Mouse (Mus musculus): Measurements from ENCODE around the gene Polr2g. TPM values are rescaled to one million over a fixed set of nuclear protein-coding genes. Genes with fewer than 3 reads are reported as not detected.

Polr2g gene
- polyA plus RNA-seq, 2 experiments = 55.1 to 72.8 TPM

- Histone ChIP-seq H3K36me3 (replicated peaks; ENCODE audit: control insufficient read depth, insufficient read depth, low read depth) (peaks cover 45% of the 10 kb centered on the region), H3K4me2 (ENCODE audit: low read depth) (peak overlapping the region; percentile 98), H3K4me1 (replicated peaks; ENCODE audit: control insufficient read depth in 2 of 2, insufficient read depth in 2 of 2, low read length in 1 of 2) (peaks cover 27 to 32% of the 10 kb centered on the region in 2 experiments), H3K9ac (replicated peaks) (peak overlapping the region; percentile 96), H3K4me3 (ENCODE audit: insufficient read depth in 1 of 2, low read depth in 2 of 2, low read length in 2 of 2) (peak overlapping the region; percentile 79 to 87), H3K27ac (peak overlapping the region; percentile 88), H3K9me3 (ENCODE audit: control insufficient read depth, low read length) (no peaks in the 10 kb centered on the region), H3K27me3 (ENCODE audit: control insufficient read depth, insufficient read depth, low read length) (no peaks in the 10 kb centered on the region)
- DNase-seq (ENCODE audit: low read depth in 3 of 3, low spot score in 3 of 3) (no peak), ATAC-seq (ENCODE audit: insufficient read depth) (no peak)
- TF ChIP-seq CTCF (IDR thresholded peaks at IDR 0.05; ENCODE audit: low read depth) = no peak
- TF ChIP-seq EP300 (IDR thresholded peaks at IDR 0.05; ENCODE audit: low read depth) = no peak
- 12% methylated on average over 6 of the region's 6 CpGs for WGBS (ENCODE audit: insufficient replicate concordance)
These were observed 25.0 kb downstream of the Polr2g start for GRCm38 (mm10) chr19:8773409-8773808.

GRCm38 (mm10) chr19:8772996-8773395 lies 25.4 kb downstream of the Polr2g start:
- 14% methylated on average over 5 of the region's 5 CpGs for WGBS (ENCODE audit: insufficient replicate concordance)
- peak overlapping the region; percentile 98 for H3K4me2 ChIP-seq (ENCODE audit: low read depth)
- H3K9ac ChIP-seq (replicated peaks) = peak overlapping the region; percentile 96
- no peaks in the 10 kb centered on the region for H3K27me3 ChIP-seq (ENCODE audit: control insufficient read depth, insufficient read depth, low read length)
- peak overlapping the region; percentile 88 for H3K27ac ChIP-seq
- peak in 2 of 3 experiments; percentile 56 to 59 for DNase-seq (ENCODE audit: low read depth in 3 of 3, low spot score in 3 of 3)
- TF ChIP-seq EP300 (IDR thresholded peaks at IDR 0.05; ENCODE audit: low read depth) (no peak), CTCF (IDR thresholded peaks at IDR 0.05; ENCODE audit: low read depth) (no peak)
- peaks cover 47% of the 10 kb centered on the region for H3K36me3 ChIP-seq (replicated peaks; ENCODE audit: control insufficient read depth, insufficient read depth, low read depth)
- H3K4me3 ChIP-seq (ENCODE audit: insufficient read depth in 1 of 2, low read depth in 2 of 2, low read length in 2 of 2) = peak overlapping the region; percentile 79 to 87
- H3K9me3 ChIP-seq (ENCODE audit: control insufficient read depth, low read length) = no peaks in the 10 kb centered on the region
- peaks cover 27 to 32% of the 10 kb centered on the region in 2 experiments for H3K4me1 ChIP-seq (replicated peaks; ENCODE audit: control insufficient read depth in 2 of 2, insufficient read depth in 2 of 2, low read length in 1 of 2)
- peak; percentile 44; the same call in 1 of the 2 replicates for ATAC-seq (ENCODE audit: insufficient read depth)

- peaks cover 24 to 28% of the 10 kb centered on the region in 2 experiments for H3K4me1 ChIP-seq (replicated peaks; ENCODE audit: control insufficient read depth in 2 of 2, insufficient read depth in 2 of 2, low read length in 1 of 2)
- H3K9me3 ChIP-seq (ENCODE audit: control insufficient read depth, low read length) = no peaks in the 10 kb centered on the region; the same call in 1 of the 2 replicates
- peak within 1 kb of the TSS; percentile 93 for H3K9ac ChIP-seq (replicated peaks)
- peaks cover 67% of the 10 kb centered on the region for H3K36me3 ChIP-seq (replicated peaks; ENCODE audit: control insufficient read depth, insufficient read depth, low read depth)
- DNase-seq (ENCODE audit: low read depth in 3 of 3, low spot score in 3 of 3) (peak in 1 of 3 experiments; percentile 50), ATAC-seq (ENCODE audit: insufficient read depth) (no peak)
- peak within 1 kb of the TSS; percentile 80 for H3K27ac ChIP-seq
- 17% methylated on average over 29 of the region's 29 CpGs for WGBS (ENCODE audit: insufficient replicate concordance)
- no peaks in the 10 kb centered on the region for H3K27me3 ChIP-seq (ENCODE audit: control insufficient read depth, insufficient read depth, low read length)
- peak within 1 kb of the TSS; percentile 92 for H3K4me2 ChIP-seq (ENCODE audit: low read depth)
- TF ChIP-seq EP300 (IDR thresholded peaks at IDR 0.05; ENCODE audit: low read depth) (no peak), CTCF (IDR thresholded peaks at IDR 0.05; ENCODE audit: low read depth) (peak; percentile 40)
- peak within 1 kb of the TSS; percentile 89 to 94 for H3K4me3 ChIP-seq (ENCODE audit: insufficient read depth in 1 of 2, low read depth in 2 of 2, low read length in 2 of 2)
These were observed 27.7 kb downstream of the Polr2g start, which contains the start of gene Tmem223 for GRCm38 (mm10) chr19:8770567-8771270. Gene Tmem223, plus strand, starts transcription at chr19:8770996.

GRCm38 (mm10) chr19:8765562-8765961 lies 32.8 kb downstream of the Polr2g start:
- Histone ChIP-seq H3K27ac (no peak overlapping the region), H3K4me2 (ENCODE audit: low read depth) (no peak overlapping the region), H3K36me3 (replicated peaks; ENCODE audit: control insufficient read depth, insufficient read depth, low read depth) (peaks cover 84% of the 10 kb centered on the region), H3K4me1 (replicated peaks; ENCODE audit: control insufficient read depth in 2 of 2, insufficient read depth in 2 of 2, low read length in 1 of 2) (peaks cover 4 to 5% of the 10 kb centered on the region in 2 experiments; a peak in 3 of 4 replicates), H3K9me3 (ENCODE audit: control insufficient read depth, low read length) (no peaks in the 10 kb centered on the region; the same call in 1 of the 2 replicates), H3K27me3 (ENCODE audit: control insufficient read depth, insufficient read depth, low read length) (no peaks in the 10 kb centered on the region), H3K9ac (replicated peaks) (no peak overlapping the region), H3K4me3 (ENCODE audit: insufficient read depth in 1 of 2, low read depth in 2 of 2, low read length in 2 of 2) (no peak overlapping the region)
- DNase-seq (ENCODE audit: low read depth in 3 of 3, low spot score in 3 of 3) = no peak
- TF ChIP-seq EP300 (IDR thresholded peaks at IDR 0.05; ENCODE audit: low read depth) (no peak), CTCF (IDR thresholded peaks at IDR 0.05; ENCODE audit: low read depth) (no peak)
- ATAC-seq (ENCODE audit: insufficient read depth) = no peak
- WGBS (ENCODE audit: insufficient replicate concordance) = 85% methylated on average over 9 of the region's 9 CpGs

- 82% methylated on average over 4 of the region's 4 CpGs for WGBS (ENCODE audit: insufficient replicate concordance)
- Histone ChIP-seq H3K4me3 (ENCODE audit: insufficient read depth in 1 of 2, low read depth in 2 of 2, low read length in 2 of 2) (no peak overlapping the region), H3K4me1 (replicated peaks; ENCODE audit: control insufficient read depth in 2 of 2, insufficient read depth in 2 of 2, low read length in 1 of 2) (peaks cover 7 to 8% of the 10 kb centered on the region in 2 experiments), H3K27ac (no peak overlapping the region), H3K36me3 (replicated peaks; ENCODE audit: control insufficient read depth, insufficient read depth, low read depth) (peaks cover 62% of the 10 kb centered on the region), H3K27me3 (ENCODE audit: control insufficient read depth, insufficient read depth, low read length) (no peaks in the 10 kb centered on the region), H3K4me2 (ENCODE audit: low read depth) (no peak overlapping the region), H3K9me3 (ENCODE audit: control insufficient read depth, low read length) (no peaks in the 10 kb centered on the region; the same call in 1 of the 2 replicates), H3K9ac (replicated peaks) (no peak overlapping the region)
- TF ChIP-seq EP300 (IDR thresholded peaks at IDR 0.05; ENCODE audit: low read depth) (no peak), CTCF (IDR thresholded peaks at IDR 0.05; ENCODE audit: low read depth) (no peak)
- DNase-seq (ENCODE audit: low read depth in 3 of 3, low spot score in 3 of 3) = no peak
- ATAC-seq (ENCODE audit: insufficient read depth) = no peak
These were observed 35.1 kb downstream of the Polr2g start for GRCm38 (mm10) chr19:8763276-8763675.

Data from liver, embryonic 14.5 days (tissue).